ENCODE assay signal across 19 mouse cellular contexts in the genomic region with DNA sequence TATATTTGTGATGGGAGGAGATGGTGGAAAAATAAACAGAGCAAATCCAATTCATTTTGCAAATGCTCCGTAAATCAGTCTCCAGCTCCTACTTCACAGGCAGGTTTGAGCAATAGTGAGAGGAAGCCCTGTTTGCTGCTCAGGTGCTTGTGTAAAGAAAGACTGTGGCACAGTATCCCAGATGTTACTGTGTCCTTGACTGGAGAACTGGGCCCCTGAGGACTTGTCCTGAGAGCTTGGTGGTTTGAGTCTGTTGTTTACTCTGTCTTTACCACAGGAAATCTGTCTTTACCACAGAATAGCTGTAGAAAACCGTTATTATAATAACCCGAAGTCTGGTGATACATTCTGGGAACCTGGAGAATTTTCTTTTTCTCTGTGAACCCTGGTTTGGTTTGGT.
"Had no signal": no experiment of that assay in that cellular context is flagged by ENCODE, and none has a peak within 500 bp of the region (broad histone marks: within the 10 kb centered on the region; RNA-seq: fewer than 3 reads in every experiment).

No protein-coding gene starts in this region.

- DNase-seq: lung, adult 2 months; lung, postnatal 14 days; lung, postnatal 36 days; retina, postnatal 1 day; right cerebral cortex, adult 18-20 months; right cerebral cortex, postnatal 25 days; right cerebral cortex, postnatal 4 days; spleen, adult 18-20 months; thymus, adult 18-20 months; thymus, postnatal 14 days; thymus, postnatal 36 days had no signal

- H3K9ac ChIP-seq: lung, embryonic 15.5 days; midbrain, embryonic 12.5 days; midbrain, embryonic 15.5 days; neural tube, embryonic 13.5 days; neural tube, embryonic 15.5 days had no signal

- H3K27me3 ChIP-seq: lung, embryonic 15.5 days; midbrain, embryonic 12.5 days; midbrain, embryonic 15.5 days; neural tube, embryonic 13.5 days; neural tube, embryonic 15.5 days had no signal

- ATAC-seq: lung, postnatal 0 days had no signal

- H3K4me1 ChIP-seq: lung, embryonic 15.5 days; midbrain, embryonic 10.5 days; midbrain, embryonic 12.5 days; midbrain, embryonic 15.5 days had no signal

- H3K36me3 ChIP-seq: lung, embryonic 15.5 days; midbrain, embryonic 10.5 days; midbrain, embryonic 12.5 days; midbrain, embryonic 15.5 days; neural tube, embryonic 13.5 days; neural tube, embryonic 15.5 days had no signal

- H3K4me3 ChIP-seq: lung, embryonic 15.5 days; midbrain, embryonic 10.5 days; midbrain, embryonic 12.5 days; midbrain, embryonic 15.5 days; neural tube, embryonic 13.5 days; neural tube, embryonic 15.5 days had no signal

- H3K9me3 ChIP-seq: lung, embryonic 15.5 days; midbrain, embryonic 10.5 days; midbrain, embryonic 12.5 days; midbrain, embryonic 15.5 days; neural tube, embryonic 13.5 days; neural tube, embryonic 15.5 days had no signal

- H3K4me2 ChIP-seq: lung, embryonic 15.5 days; midbrain, embryonic 12.5 days; midbrain, embryonic 15.5 days; neural tube, embryonic 13.5 days; neural tube, embryonic 15.5 days had no signal

- H3K27ac ChIP-seq: lung, embryonic 15.5 days; macrophage; midbrain, embryonic 10.5 days; midbrain, embryonic 12.5 days; midbrain, embryonic 15.5 days; neural tube, embryonic 13.5 days; neural tube, embryonic 15.5 days had no signal
